32 mouse cellular contexts compared by ENCODE assay signal in the genomic region with DNA sequence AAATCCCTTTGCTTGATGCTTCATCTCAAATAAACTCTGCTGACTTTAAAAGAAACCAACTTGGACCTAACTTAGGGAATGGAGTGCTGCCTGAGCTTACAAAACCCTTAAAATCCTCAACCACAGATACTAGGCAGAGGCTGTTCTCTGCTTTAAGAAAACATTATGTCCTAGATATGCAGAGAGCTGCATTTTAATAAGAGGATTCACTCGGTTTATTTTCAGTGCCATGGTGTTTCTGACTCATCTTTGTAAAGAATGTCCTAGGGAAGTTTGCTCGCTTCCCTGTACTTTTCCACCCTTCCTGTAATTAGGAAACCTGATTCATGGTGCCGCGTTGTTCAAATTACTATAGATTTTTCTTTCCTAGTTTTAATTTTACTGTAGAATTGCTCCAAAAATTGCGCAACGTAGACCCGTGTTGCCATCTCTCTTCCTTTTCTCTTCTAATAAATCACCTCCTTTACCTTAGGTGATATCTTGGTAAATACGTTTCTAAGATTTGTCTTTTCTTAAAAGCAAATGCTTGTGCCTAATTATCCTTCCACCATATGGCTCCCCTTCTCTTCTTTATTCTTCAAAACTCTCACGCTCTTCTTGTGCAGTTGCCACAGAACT. TPM values are rescaled to one million over a fixed set of nuclear protein-coding genes. Genes with fewer than 3 reads are reported as not detected.
DNase-seq lines count a peak whose midpoint lies in the region; ATAC-seq and TF ChIP-seq lines count a peak whose summit lies in the region.
"Had no signal": no experiment of that assay in that cellular context is flagged by ENCODE, and none has a peak within 500 bp of the region (broad histone marks: within the 10 kb centered on the region; RNA-seq: fewer than 3 reads in every experiment).

No protein-coding gene starts in this region.

- TF ChIP-seq CTCF in Patski (IDR thresholded peaks at IDR 0.05): no peak
- no peak for TF ChIP-seq CTCF in olfactory bulb, adult 2 months (IDR thresholded peaks at IDR 0.05; ENCODE audit: insufficient read depth, low read depth, low read length)

- TF ChIP-seq POLR2A in olfactory bulb, adult 2 months (IDR thresholded peaks at IDR 0.05; ENCODE audit: insufficient read depth, low read depth, low read length): no peak

- in situ Hi-C loops in Patski (cut with MboI; ENCODE audit: low pct_unique_long_range_greater_than_20kb): no loop called here

- H3K4me3 ChIP-seq in olfactory bulb, adult 2 months (ENCODE audit: insufficient read depth, low read depth, low read length): no peak overlapping the region
- H3K4me3 ChIP-seq: embryonic facial prominence, embryonic 12.5 days; forebrain, embryonic 10.5 days; forebrain, embryonic 15.5 days; midbrain, embryonic 13.5 days had no signal

- peak; percentile 90 for ATAC-seq in frontal cortex, adult (ENCODE audit: low TSS enrichment)
- peak; percentile 83 for ATAC-seq in Patski
- ATAC-seq: activated CD4-positive, CD25-positive, alpha-beta regulatory T cell, adult 4 months; forebrain, embryonic 15.5 days; hindbrain, embryonic 16.5 days; intestine, embryonic 16.5 days; midbrain, embryonic 13.5 days had no signal

- 35% methylated on average over 9 of the region's 9 CpGs for WGBS in olfactory bulb, adult 2 months

- no peak for DNase-seq in frontal cortex, postnatal 10 days (ENCODE audit: low spot score in 2 of 2)
- DNase-seq in left cerebral cortex, adult 9 months (ENCODE audit: low spot score in 2 of 2): peak; percentile 40
- no peak for DNase-seq in left cerebral cortex, postnatal 36 days (ENCODE audit: low spot score in 2 of 2)
- DNase-seq in Patski (ENCODE audit: low read depth, low spot score): peak; percentile 25
- no peak for DNase-seq in testis, postnatal 14 days (ENCODE audit: low spot score)
- no peak for DNase-seq in cerebellum, adult 9-10 months
- DNase-seq: adrenal gland, adult 2 months; adrenal gland, postnatal 36 days; cerebellum, adult 2 months; cerebellum, postnatal 25 days; gastrocnemius, postnatal 14 days; heart, postnatal 14 days; kidney, adult 8-10 months; kidney, postnatal 4 days; liver; lung, adult 2 months; lung, postnatal 10 days; right cerebral cortex, postnatal 14 days; thymus, adult 2 months; thymus, postnatal 4 days had no signal

- intact Hi-C loops in left cerebral cortex, postnatal 36 days (cut with DNase I): loop anchor here (5.0 kb wide), 1 partner anchor 683 kb away; no protein-coding TSS in a partner anchor

- no peaks in the 10 kb centered on the region for H3K27me3 ChIP-seq in Patski
- H3K27me3 ChIP-seq: embryonic facial prominence, embryonic 12.5 days; forebrain, embryonic 15.5 days; midbrain, embryonic 13.5 days had no signal

- peak overlapping the region; percentile 87 for H3K27ac ChIP-seq in olfactory bulb, adult 2 months (ENCODE audit: insufficient read depth, low read depth, low read length)
- H3K27ac ChIP-seq: embryonic facial prominence, embryonic 12.5 days; forebrain, embryonic 10.5 days; forebrain, embryonic 15.5 days; kidney, postnatal 0 days; liver, embryonic 14.5 days; macrophage; midbrain, embryonic 13.5 days had no signal

- POLR2A ChIA-PET in Patski (lab: Charles Lee): no interaction called here

- CTCF ChIA-PET in Patski (lab: Charles Lee): no interaction called here

- peaks cover 3% of the 10 kb centered on the region; the same call in 1 of the 2 replicates for H3K4me1 ChIP-seq in olfactory bulb, adult 2 months (ENCODE audit: control insufficient read depth, insufficient read depth, low read length)
- H3K4me1 ChIP-seq: embryonic facial prominence, embryonic 12.5 days; forebrain, embryonic 10.5 days; forebrain, embryonic 15.5 days; midbrain, embryonic 13.5 days had no signal

RNA-seq across cellular contexts. Expression of gene Diaph3, which starts 14.7 kb away (rescaled TPM):
- total RNA-seq in left cerebral cortex, postnatal 36 days (2021): 1 to 10 TPM; 3.8 to 4.1 TPM
- polyA plus RNA-seq in Patski (2021): 25.5 TPM
- not detected in 2 replicates for polyA plus RNA-seq in olfactory bulb, adult 2 months (2012; ENCODE audit: insufficient read depth, insufficient read length, low replicate concordance, missing spikeins)

Comparison
In these comparisons a context has a peak if more than half of its experiments do, and no peak if none do; other contexts are left out.
1. DNase-seq: peak in left cerebral cortex, adult 9 months (2 of 2) and Patski (single experiment); none in frontal cortex, postnatal 10 days (0 of 2), left cerebral cortex, postnatal 36 days (0 of 2), testis, postnatal 14 days (single experiment) and cerebellum, adult 9-10 months (single experiment).
2. RNA of gene Diaph3, which starts 14.7 kb away (polyA plus RNA-seq): 25.5 TPM in Patski (single experiment); not detected in olfactory bulb, adult 2 months; every median in the first group is over 10 times any median in the second.